Mouse (Mus musculus) spleen, postnatal 14 days (tissue): Measurements from ENCODE around the gene Ces3b.
"Not testable (repeated sequence)": the region's sequence is repeated elsewhere in the genome, so short reads cannot be mapped to it uniquely, and the experiment has no call there.

ENCODE experiments used
- DNase-seq, 2 experiments: peaks; one replicate each; pipeline ENCODE4 v3.0.0; 2021 to 2022; ENCODE audit warnings: low spot score in 2 of 2

The Ces3b gene

DNA sequence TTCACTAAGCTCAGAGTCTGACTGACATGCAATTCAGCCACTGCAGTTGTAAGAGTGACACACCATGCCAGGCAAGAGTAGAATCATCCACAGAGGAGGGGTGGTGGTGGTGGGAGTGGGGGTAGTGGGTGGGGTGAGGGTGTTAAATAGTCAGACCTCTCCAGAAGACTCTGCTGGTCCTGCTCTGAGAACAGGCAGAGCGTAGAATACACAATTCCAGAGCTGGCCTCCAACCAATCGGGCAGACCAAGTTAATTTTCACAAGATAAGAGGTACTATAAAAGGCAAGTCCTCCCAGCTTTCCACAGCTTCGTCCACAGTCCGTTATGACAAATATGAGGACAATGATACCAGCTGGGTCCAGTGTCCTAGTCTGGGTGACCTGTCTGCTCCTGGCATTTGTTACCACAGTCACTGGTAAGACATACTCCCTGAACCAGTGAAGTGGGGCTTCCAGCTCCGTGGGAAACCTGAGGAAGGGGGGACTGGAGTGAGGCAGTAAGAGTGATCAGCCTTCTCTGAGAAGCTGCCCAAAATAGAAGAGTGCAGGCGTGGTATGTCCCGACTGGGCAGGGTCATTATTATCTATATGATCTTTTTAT, at the start of gene Ces3b:
Gene Ces3b, plus strand, starts transcription at position 305 of the 602 bp plus-strand sequence.
- no peak for DNase-seq

DNA sequence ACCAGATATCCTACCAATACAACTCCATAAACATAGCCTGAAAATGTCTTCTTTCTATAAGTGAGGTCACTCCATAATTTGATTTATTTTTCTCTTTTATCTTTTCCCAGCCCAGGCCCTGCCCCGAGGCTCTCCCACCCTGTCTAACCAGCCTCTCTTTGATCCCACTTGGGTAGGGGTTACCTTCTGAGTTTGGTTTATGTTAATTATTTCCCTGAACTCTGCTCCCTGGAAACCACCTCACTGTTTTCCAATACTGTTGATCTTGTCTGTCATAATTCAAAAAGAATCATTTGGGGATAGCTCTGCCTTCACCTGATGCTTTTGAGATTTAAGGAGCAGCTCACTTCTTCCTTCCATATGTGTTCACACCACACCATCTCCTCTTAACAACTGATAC, 40.0 kb upstream of the Ces3b start:
- no peak for DNase-seq

DNA sequence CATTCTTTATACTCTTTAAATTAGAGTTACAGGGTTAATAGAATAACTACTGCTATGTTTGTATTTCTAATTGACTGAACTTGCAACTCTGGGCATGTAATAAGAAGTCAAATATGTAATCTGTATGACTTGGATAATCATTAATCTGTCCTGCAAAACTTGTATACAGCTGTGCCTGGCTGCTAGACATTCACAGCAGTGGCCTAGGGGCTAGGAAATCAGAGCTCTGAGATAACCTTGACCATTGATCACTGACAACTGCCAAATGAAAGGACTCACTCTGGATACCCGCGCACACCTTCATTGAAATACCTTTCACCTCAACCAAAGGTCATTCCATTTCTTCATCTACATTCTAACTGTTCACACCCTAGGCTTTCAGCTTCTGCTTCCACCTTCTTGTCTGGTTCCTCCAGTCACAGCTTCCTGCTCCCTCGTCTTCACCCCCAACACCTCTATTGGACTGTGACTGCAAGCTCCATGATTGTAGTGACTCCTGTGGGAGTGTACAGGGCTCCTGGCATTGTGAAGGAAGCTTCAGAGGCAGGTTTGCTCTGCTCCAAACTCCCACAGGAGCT, 37.6 kb upstream of the Ces3b start:
- DNase-seq = no peak

DNA sequence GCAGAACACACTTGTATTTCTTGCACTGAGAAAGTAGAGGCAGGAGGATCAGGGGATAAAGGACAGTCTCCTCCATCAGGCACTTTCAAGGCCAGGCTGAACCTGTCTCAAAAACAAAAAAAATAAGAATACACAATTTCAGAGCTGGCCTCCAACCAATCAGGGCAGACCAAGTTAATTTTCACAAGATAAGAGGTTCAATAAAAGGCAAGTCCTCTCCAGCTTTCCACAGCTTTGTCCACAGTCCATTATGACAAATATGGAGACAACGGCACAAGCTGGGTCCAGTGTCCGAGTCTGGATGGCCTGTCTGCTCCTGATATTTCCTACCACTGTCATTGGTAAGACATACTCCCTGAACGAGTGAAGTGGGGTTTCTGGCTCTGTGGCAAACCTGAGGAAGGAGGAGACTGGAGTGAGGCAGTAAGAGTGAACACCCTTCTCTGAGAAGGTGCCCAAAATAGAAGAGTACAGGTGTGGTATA, 35.1 kb upstream of the Ces3b start, which contains the start of gene Ces3a:
Gene Ces3a, plus strand, starts transcription at position 231 of the 484 bp plus-strand sequence.
- DNase-seq = no peak

DNA sequence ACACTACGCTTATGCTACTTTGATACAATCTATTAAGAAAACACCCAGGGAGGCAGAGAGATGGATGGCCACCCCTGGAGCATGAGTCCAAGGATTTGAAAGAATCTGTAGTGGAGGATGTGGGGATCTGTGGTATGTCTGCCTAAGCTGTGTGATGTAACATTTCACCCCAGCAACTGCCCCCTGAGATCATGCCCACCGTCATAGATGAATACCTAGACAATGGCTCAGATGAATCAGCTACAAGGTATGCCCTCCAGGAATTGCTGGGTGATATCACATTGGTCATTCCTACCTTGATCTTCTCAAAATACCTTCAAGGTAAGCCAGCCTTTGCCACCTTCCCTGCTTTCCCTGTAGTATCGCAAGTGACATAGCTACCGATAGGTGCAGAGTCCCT, 27.3 kb upstream of the Ces3b start:
- DNase-seq = no peak

DNA sequence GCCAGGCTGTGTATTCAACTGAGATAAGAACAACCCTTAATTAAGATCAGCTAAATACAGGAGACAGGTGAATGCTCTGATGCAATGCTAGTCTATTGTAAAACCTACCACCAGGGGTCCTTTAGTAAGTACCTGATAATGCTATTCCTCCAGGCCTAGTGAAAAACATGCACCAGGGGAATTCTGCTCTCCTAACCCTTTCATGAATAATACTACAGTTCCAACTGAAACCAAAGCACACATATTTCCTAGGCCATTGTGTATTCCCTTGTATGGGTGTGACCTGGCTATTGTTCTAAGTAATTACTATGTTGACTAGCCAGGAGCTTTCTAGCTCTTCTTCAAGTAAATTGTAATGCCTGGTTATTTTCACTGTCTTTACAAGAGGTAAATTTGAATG, 23.5 kb upstream of the Ces3b start:
- no peak for DNase-seq

DNA sequence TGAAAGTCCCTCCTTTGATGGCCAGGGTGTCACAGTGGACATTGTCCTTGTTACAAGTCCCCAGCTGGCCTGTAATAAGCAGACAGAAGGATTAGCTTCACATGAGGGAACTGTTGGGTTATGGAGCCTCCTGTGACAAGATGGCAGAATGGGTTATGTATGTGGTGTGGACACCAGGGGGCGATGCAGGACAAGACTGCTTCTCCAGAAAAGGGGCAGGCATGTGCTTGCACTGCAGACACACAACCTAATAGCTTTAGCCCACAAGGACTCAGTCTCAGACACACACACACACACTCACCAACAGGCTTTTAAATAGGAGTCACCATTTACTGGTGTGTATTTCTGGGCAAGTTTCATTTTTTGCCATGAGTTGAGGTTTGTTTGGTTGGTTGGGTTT, 16.8 kb upstream of the Ces3b start:
- DNase-seq = peak in 1 of 2 experiments; percentile 7

DNA sequence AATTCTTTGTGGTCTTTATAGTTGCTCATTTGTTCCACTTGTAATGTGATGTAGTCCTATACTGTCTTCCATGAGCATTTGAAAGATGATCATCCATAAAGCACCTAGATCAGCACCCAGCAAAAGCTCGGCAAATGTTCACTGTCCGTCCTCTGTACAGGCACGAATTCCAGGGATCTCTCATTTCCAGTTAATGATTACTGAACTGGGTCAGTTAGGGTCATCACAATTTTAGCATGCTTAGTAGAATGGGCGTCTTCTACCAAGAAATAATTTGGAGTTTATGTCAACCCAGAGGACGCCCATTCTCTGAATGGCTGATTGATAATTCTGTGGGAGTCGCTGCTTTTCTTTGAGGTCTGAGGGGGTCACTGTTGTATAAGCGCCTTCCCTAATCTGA, 15.6 kb upstream of the Ces3b start:
- DNase-seq = not testable (repeated sequence)

DNA sequence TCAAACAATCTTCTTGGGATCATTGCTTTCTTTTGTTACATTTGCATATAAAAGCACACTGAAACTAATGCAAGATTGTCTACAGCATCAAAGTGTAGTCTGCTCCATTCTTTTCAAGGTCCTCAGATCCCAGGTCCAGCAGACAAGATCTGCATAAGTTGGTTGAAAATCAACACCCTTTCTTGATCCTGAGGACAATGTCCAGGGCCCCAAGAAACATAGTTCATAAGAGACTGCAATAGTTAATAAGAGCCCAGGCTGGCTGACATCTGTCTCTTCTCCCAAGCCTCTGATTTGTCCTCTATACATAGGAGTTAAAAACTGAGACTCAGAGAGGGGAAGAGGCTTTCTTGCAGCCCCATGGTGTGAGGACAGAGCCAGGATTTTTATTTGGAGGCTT, 14.6 kb upstream of the Ces3b start:
- DNase-seq = no peak

DNA sequence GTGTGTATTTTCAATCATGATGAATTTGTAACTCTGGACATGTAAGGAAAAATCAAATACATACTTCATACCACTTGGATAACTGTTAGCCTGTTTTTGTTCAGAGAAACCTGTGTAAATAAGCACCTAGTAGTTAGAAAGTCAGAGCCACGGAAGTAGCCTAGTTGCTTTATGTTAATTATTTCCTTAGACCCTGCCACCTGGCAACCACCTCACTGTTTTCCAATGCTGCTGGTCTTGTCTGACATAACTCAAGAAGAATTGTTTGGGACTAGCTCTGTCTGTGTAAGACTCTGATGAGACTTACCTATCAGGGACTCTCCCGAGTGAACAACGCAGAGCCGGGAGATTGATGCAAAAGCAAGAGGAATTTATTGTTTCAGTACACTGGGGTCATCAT, 7.0 kb upstream of the Ces3b start:
- DNase-seq = no peak

DNA sequence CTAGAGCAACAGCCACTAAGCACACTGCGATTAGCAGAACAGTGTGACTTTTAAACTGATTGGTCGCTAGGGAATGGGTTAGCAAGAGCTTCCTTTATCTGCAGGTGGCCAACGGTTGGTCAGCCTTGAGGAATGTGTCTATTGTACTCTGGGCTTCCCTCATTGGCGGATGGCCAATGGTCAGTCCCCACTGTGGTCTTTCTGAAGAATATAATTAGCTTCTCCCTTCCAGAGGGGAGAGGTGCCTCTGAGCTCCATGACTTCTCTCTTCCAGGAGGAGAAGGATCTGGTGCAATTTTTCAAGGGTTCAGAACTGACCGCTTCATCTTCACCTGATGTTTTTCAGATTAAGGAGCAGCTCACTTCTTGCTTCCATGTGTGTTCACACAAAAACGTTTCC, 6.5 kb upstream of the Ces3b start:
- no peak for DNase-seq

DNA sequence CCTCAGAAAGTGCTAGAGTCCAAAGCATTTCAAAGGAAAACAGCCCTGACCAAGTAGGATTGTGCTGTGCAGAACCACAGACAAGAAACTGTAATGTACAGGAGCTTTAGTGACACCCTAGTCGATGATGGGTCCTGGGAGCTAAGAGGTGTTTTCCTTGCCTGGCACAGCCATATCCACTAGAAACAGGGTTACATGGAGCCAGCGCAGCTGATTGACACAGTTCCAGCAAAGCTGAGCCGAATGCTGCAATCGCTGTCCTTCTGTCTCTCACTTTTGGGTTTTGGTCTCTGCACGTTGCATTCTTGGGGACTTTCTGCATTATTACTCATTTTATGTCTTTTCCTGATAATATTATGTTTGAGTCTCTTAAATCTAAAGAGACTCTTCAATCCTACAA, 5.0 kb upstream of the Ces3b start:
- DNase-seq = no peak

DNA sequence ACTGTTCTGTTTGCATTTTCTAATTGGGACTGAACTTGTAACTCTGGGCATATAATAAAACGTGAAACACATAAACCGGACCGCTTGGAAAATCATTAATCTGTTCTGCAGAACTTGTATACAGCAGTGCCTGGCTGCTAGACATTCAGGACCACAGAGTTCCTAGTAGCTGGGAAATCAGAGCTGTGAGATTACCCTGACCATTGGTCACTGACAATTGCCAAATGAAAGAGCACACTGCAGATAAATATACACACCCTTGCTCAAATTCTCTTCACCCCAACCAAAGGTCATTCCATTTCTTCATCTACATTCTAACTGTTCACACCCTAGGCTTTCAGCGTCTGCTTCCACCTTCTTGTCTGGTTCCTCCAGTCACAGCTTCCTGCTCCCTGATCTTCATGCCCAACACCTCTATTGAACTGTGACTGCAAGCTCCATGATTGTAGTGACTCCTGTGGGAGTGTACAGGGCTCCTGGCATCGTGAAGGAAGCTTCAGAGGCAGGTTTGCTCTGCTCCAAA, 2.7 kb upstream of the Ces3b start:
- no peak for DNase-seq

DNA sequence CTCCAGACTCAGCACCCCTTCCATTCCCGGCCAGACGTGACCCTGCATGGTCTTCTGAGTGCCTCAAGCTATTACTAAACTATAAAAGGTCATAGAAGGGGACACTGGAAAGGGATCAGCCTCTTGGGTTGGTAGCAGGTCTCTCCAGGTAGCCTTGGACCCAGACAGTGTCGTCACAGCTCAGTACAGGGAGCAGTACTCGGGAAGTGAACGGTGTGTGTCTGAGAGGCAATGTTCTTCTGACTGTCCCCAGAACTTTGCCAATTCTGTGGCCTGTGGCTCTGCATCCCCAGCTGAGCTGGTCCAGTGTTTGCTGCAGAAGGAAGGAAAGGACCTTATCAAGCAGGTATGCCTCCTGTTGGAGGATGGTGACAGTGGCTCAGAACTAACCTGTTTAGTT, 4.6 kb downstream of the Ces3b start:
- DNase-seq = not testable (repeated sequence)

DNA sequence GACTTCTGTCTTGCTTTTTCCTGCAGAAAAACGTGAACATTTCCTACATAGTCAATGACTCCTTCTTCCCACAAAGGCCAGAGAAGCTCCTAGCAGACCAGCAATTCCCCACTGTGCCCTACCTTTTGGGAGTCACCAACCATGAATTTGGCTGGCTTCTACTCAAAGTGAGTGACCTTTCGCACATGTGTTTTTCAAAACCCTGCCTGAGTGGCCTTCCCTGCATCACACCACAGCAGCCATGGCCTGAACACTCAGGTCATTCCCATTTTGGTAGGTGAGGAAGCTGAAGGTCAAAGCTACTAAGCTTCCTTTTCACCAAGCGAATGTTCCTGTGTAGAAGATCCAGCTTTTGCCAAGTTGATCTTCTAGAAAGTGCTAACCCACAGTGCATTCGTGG, 5.0 kb downstream of the Ces3b start:
- DNase-seq = no peak

DNA sequence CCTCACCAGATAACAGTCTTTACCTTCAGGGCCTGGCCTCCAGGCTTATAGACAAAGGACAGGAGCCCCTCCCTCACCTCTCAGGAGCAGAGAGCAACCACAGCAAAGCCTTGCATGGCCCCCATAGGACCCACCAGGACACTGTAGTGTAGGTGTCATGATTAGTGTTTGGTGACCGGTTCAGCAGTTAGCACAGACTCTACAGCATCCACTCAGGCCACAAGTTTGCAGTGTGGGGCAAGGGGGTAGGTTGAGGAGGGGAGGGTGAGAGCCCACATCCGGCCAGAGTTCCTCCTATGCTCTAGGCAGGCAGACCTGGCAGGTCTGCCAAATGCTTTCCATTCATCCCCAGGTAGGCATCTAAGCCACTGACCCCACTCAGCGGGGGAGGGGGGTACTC, 10.4 kb downstream of the Ces3b start:
- DNase-seq = no peak

DNA sequence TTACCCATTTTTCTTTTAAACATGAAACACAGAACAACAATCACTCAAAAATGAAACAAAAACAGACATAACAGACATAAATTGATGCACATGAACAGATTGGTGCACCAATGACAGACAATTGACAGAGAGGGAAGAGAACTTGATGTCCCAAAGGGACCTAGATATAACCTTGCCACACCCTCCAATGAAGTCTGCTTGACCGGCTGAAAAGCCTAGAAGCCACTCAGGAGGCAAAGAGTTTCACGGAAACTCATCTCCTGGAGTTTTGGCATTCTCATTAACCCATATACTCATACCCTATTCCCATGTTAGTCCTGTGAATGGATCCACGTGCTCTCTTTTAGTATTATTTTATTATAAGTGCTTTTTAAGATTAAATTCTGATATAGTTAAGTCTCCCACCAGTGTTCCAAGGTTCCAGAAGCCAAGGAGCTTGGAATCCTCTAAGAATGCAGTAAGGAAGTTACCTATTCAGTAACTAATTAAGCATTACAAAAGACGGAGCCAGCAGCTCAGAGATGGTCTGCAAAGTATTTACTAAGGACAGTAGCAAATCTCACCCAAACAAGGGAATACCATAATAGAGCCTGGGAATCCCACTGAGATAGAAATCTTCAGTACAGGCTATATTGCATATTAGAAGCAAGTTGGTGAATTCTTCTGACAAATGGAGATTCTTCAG, 18.7 kb downstream of the Ces3b start:
- not testable (repeated sequence) for DNase-seq

DNA sequence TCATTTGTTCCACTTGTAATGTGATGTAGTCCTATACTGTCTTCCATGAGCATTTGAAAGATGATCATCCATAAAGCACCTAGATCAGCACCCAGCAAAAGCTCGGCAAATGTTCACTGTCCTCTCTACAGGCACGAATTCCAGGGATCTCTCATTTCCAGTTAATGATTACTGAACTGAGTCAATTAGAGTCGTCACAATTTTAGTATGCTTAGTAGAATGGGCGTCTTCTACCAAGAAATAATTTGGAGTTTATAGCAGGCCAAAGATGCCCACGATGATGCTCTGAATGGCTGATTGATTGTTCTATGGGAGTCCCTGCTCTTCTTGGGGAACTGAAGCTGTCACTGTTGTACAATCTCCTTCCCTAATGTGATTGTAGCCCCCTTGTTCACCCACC, 20.1 kb downstream of the Ces3b start:
- not testable (repeated sequence) for DNase-seq

DNA sequence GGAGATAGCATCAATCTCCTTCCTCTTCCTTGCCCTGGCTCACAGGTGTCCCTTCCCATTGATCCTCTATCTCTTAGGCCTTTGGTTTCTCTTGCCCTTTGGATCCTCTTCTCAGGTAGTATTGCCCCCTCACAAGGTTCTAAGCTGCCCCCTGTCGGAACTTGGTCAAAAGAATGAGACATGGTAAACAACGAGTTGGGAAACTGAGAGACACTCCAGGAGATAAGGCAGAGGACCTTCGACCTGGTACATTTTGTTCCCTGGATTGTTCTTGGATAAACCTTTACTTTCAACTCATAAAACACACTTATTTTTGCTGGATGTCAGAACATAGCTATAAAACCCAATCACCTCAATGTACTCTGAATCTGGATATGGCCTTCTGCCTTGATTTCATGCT, 20.7 kb downstream of the Ces3b start:
- DNase-seq = no peak

DNA sequence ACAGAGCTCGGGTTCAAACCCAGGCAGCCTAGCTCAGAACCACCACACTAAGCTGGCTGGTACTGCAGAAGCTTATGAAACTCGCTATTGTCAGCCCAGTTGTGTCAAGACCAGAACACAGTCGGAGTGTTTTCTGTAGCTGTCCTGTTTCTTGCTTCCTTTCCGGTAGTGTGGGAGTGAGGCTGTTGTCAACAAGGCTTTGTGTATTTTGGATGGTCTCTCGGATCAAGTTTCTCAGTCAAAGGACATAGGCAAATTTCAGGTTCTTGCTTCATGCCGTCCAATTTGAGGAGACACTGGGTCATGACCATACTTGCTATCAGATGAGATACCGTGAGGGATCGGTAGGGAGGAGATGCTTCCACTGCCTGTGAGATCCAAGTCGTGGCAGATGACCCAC, 46.3 kb downstream of the Ces3b start:
- DNase-seq = no peak

DNA sequence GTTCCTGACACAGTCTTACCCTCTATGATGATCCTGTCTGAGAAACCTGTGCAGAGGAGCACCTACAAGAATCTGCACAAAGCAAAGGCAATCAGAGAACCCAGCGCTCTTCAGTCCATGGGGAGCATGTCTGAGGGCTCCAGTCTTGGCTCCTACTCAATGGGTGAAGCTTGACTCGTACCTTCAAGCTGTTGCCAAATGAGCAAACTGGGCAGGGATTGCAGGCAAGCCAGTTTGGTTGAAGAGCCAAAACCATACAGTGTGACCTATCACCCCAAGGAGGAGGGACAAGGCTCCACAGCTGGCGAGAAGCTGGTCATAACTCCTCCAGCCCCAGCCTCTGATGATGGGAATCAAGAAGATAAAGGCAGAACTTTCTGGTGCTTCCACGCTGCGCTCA, 48.0 kb downstream of the Ces3b start, which contains the start of gene Ces4a:
Gene Ces4a, plus strand, starts transcription at position 292 of the 400 bp plus-strand sequence.
- no peak for DNase-seq

DNA sequence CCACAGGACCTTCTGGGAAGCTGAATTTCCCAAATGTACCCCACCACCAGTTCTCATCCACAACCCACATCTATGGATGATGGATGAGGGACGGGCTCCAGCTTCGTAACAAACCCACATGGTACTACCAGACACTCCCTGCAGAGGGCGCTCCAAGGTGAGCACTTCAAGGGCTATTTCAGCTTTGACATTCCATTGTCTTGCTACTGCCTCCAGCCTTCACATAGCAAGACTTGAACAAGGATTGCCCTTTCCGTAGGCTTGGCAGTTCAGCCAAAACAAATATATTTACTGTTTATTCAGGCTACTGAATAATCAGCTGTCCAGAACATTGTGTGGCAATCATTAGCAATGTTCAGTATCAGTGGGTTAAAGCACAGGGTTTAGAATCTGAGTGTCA, 54.9 kb downstream of the Ces3b start:
- DNase-seq = peak in 1 of 2 experiments; percentile 55

DNA sequence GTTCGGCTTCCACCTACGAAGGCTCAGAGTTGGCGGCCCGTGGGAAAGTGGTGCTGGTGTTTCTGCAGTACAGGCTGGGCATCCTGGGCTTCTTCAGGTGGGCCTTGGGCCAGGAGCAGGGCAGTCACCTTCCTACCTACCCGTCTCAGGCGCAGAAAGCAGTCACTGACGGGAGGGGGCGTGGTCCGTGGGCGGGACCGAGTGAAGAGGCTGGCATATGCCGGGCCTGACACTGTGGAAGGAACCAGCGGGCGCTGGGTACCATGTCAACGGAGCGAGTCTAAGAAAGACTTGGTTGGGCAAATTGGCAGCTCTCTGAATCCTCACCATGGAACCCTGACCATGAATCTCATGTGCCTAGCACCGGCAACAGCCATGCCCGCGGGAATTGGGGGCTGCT, 58.8 kb downstream of the Ces3b start:
- DNase-seq = no peak
